Mouse (Mus musculus): Measurements from ENCODE around the gene Brf1. TPM values are rescaled to one million over a fixed set of nuclear protein-coding genes. Genes with fewer than 3 reads are reported as not detected.
A peak's percentile ranks its signal among the peaks of the same experiment; 100 is the strongest.

The Brf1 gene
- polyA plus RNA-seq, 1 experiment, result 83.3 TPM

- 75% methylated on average over 5 of the region's 5 CpGs for WGBS
- no peak overlapping the region for H3K4me3 ChIP-seq (replicated peaks; ENCODE audit: extremely low read depth, low read depth, low read length)
- H3K4me1 ChIP-seq (ENCODE audit: control insufficient read depth, insufficient read depth, low read length), result no peaks in the 10 kb centered on the region
- TF ChIP-seq POLR2A (IDR thresholded peaks at IDR 0.05; ENCODE audit: borderline replicate concordance, extremely low read depth, low read depth, low read length) (no peak), CTCF (IDR thresholded peaks at IDR 0.05; ENCODE audit: insufficient read depth, low read length) (no peak)
- DNase-seq, result no peak
Observed at GRCm38 (mm10) chr12:112990706-112991405, 9.6 kb downstream of the Brf1 start.

GRCm38 (mm10) chr12:112987877-112988276 lies 12.6 kb downstream of the Brf1 start:
- 73% methylated on average over 6 of the region's 6 CpGs for WGBS

GRCm38 (mm10) chr12:112985346-112985745 lies 15.2 kb downstream of the Brf1 start:
- peak; percentile 37 for TF ChIP-seq CTCF (IDR thresholded peaks at IDR 0.05; ENCODE audit: insufficient read depth, low read length)
- TF ChIP-seq POLR2A (IDR thresholded peaks at IDR 0.05; ENCODE audit: borderline replicate concordance, extremely low read depth, low read depth, low read length), result no peak
- no peaks in the 10 kb centered on the region for H3K4me1 ChIP-seq (ENCODE audit: control insufficient read depth, insufficient read depth, low read length)
- H3K4me3 ChIP-seq (replicated peaks; ENCODE audit: extremely low read depth, low read depth, low read length), result no peak overlapping the region
- 97% methylated on average over 6 of the region's 6 CpGs for WGBS
- no peak for DNase-seq

More at GRCm38 (mm10) chr12:112987877-112988276, 12.6 kb downstream of the Brf1 start:
- no peak overlapping the region for H3K4me3 ChIP-seq (replicated peaks; ENCODE audit: extremely low read depth, low read depth, low read length)
- no peaks in the 10 kb centered on the region for H3K4me1 ChIP-seq (ENCODE audit: control insufficient read depth, insufficient read depth, low read length)
- peak; percentile 45 for DNase-seq
- no peak for TF ChIP-seq POLR2A (IDR thresholded peaks at IDR 0.05; ENCODE audit: borderline replicate concordance, extremely low read depth, low read depth, low read length)
- peak; percentile 48 for TF ChIP-seq CTCF (IDR thresholded peaks at IDR 0.05; ENCODE audit: insufficient read depth, low read length)

- Histone ChIP-seq H3K4me1 (ENCODE audit: control insufficient read depth, insufficient read depth, low read length) (peaks cover 4% of the 10 kb centered on the region), H3K4me3 (replicated peaks; ENCODE audit: extremely low read depth, low read depth, low read length) (no peak overlapping the region)
- no peak for DNase-seq
- 63% methylated on average over 2 of the region's 2 CpGs for WGBS
- no peak for TF ChIP-seq CTCF (IDR thresholded peaks at IDR 0.05; ENCODE audit: insufficient read depth, low read length)
- TF ChIP-seq POLR2A (IDR thresholded peaks at IDR 0.05; ENCODE audit: borderline replicate concordance, extremely low read depth, low read depth, low read length), result no peak
Observed at GRCm38 (mm10) chr12:112982031-112982430, 18.5 kb downstream of the Brf1 start.

- no peak for DNase-seq
- peak overlapping the region; percentile 83 for H3K4me3 ChIP-seq (replicated peaks; ENCODE audit: extremely low read depth, low read depth, low read length)
- WGBS, result 44% methylated on average over 12 of the region's 12 CpGs
- peaks cover 6% of the 10 kb centered on the region for H3K4me1 ChIP-seq (ENCODE audit: control insufficient read depth, insufficient read depth, low read length)
- TF ChIP-seq CTCF (IDR thresholded peaks at IDR 0.05; ENCODE audit: insufficient read depth, low read length) (no peak), POLR2A (IDR thresholded peaks at IDR 0.05; ENCODE audit: borderline replicate concordance, extremely low read depth, low read depth, low read length) (no peak)
Observed at GRCm38 (mm10) chr12:112977156-112977555, 23.3 kb downstream of the Brf1 start.

GRCm38 (mm10) chr12:112976371-112977073 lies 24.0 kb downstream of the Brf1 start, which contains the start of gene Btbd6:
TSS of gene Btbd6 (plus strand) at chr12:112976482.
- TF ChIP-seq CTCF (IDR thresholded peaks at IDR 0.05; ENCODE audit: insufficient read depth, low read length) (0 out of 2 replicates have a peak, but pooled peaks have one; percentile 1), POLR2A (IDR thresholded peaks at IDR 0.05; ENCODE audit: borderline replicate concordance, extremely low read depth, low read depth, low read length) (peak; percentile 46; the same call in 1 of the 2 replicates)
- peak; percentile 86 for DNase-seq
- under 1% methylated on average over 79 of the region's 80 CpGs for WGBS
- peak within 1 kb of the TSS; percentile 83 for H3K4me3 ChIP-seq (replicated peaks; ENCODE audit: extremely low read depth, low read depth, low read length)
- peaks cover 6% of the 10 kb centered on the region for H3K4me1 ChIP-seq (ENCODE audit: control insufficient read depth, insufficient read depth, low read length)

GRCm38 (mm10) chr12:112974736-112975135 lies 25.8 kb downstream of the Brf1 start:
- Histone ChIP-seq H3K4me1 (ENCODE audit: control insufficient read depth, insufficient read depth, low read length) (peaks cover 6% of the 10 kb centered on the region), H3K4me3 (replicated peaks; ENCODE audit: extremely low read depth, low read depth, low read length) (no peak overlapping the region)
- no peak for TF ChIP-seq POLR2A (IDR thresholded peaks at IDR 0.05; ENCODE audit: borderline replicate concordance, extremely low read depth, low read depth, low read length)
- no peak for TF ChIP-seq CTCF (IDR thresholded peaks at IDR 0.05; ENCODE audit: insufficient read depth, low read length)
- no peak for DNase-seq
- 84% methylated on average over 9 of the region's 9 CpGs for WGBS

GRCm38 (mm10) chr12:112969616-112970015 lies 30.9 kb downstream of the Brf1 start:
- Histone ChIP-seq H3K4me3 (replicated peaks; ENCODE audit: extremely low read depth, low read depth, low read length) (no peak overlapping the region), H3K4me1 (ENCODE audit: control insufficient read depth, insufficient read depth, low read length) (no peaks in the 10 kb centered on the region)
- TF ChIP-seq POLR2A (IDR thresholded peaks at IDR 0.05; ENCODE audit: borderline replicate concordance, extremely low read depth, low read depth, low read length) (no peak), CTCF (IDR thresholded peaks at IDR 0.05; ENCODE audit: insufficient read depth, low read length) (no peak)
- 88% methylated on average over 6 of the region's 6 CpGs for WGBS
- DNase-seq, result no peak

- 75% methylated on average over 8 of the region's 8 CpGs for WGBS
- H3K4me3 ChIP-seq (replicated peaks; ENCODE audit: extremely low read depth, low read depth, low read length), result no peak overlapping the region
- no peaks in the 10 kb centered on the region for H3K4me1 ChIP-seq (ENCODE audit: control insufficient read depth, insufficient read depth, low read length)
- no peak for DNase-seq
- no peak for TF ChIP-seq CTCF (IDR thresholded peaks at IDR 0.05; ENCODE audit: insufficient read depth, low read length)
- TF ChIP-seq POLR2A (IDR thresholded peaks at IDR 0.05; ENCODE audit: borderline replicate concordance, extremely low read depth, low read depth, low read length), result no peak
Observed at GRCm38 (mm10) chr12:112968943-112969342, 31.6 kb downstream of the Brf1 start.
